Comparison of ENCODE assay signal across 22 mouse cellular contexts in the genomic region with DNA sequence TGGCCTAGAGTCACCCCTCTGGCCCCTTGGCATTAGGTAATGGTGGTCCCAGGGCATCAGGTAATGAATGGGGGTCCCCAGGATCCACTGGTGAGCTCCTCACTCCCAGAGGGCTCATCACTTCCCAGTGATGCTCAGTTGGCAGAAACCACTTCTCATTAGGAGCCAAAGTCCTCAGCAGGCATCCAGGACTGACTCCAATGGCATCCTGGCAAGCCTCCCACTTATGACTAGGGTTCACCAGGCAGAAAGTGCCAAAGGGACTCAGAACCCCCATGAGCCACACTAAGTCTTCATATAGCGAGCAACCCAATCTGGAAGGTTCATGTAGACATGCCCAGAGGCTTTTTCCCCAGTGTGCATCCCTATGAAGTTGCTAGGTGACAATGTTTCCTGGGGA.
DNase-seq lines count a peak whose midpoint lies in the region; ATAC-seq and TF ChIP-seq lines count a peak whose summit lies in the region.
"Had no signal": no experiment of that assay in that cellular context is flagged by ENCODE, and none has a peak within 500 bp of the region (broad histone marks: within the 10 kb centered on the region; RNA-seq: fewer than 3 reads in every experiment).

No protein-coding gene starts in this region.

- no peak overlapping the region for H3K4me3 ChIP-seq in kidney, adult 2 months (ENCODE audit: insufficient read depth, low read depth, low read length)
- no peak overlapping the region for H3K4me3 ChIP-seq in kidney, embryonic 16.5 days (ENCODE audit: low read length)
- H3K4me3 ChIP-seq: forebrain, embryonic 10.5 days; hindbrain, embryonic 12.5 days; liver, embryonic 15.5 days; midbrain, embryonic 15.5 days; neural tube, embryonic 12.5 days had no signal

- no peak overlapping the region for H3K4me2 ChIP-seq in kidney, embryonic 16.5 days (replicated peaks; ENCODE audit: low read depth, low read length)
- H3K4me2 ChIP-seq: hindbrain, embryonic 12.5 days; liver, embryonic 15.5 days; midbrain, embryonic 15.5 days; neural tube, embryonic 12.5 days had no signal

- 0 out of 2 replicates have a peak, but pooled peaks cover 4% of the 10 kb centered on the region for H3K9me3 ChIP-seq in kidney, embryonic 16.5 days (ENCODE audit: low read length)
- H3K9me3 ChIP-seq: forebrain, embryonic 10.5 days; hindbrain, embryonic 12.5 days; liver, embryonic 15.5 days; midbrain, embryonic 15.5 days; neural tube, embryonic 12.5 days had no signal

- WGBS in kidney, adult 2 months = 63% methylated on average over 1 of the region's 1 CpGs
- WGBS in kidney, embryonic 16.5 days = 95% methylated on average over 1 of the region's 1 CpGs

- TF ChIP-seq POLR2A in kidney, adult 2 months (IDR thresholded peaks at IDR 0.05; ENCODE audit: low read depth, low read length) = no peak

- intact Hi-C loops in heart, postnatal 25 days (cut with DNase I) = no loop called here

- H3K4me1 ChIP-seq in kidney, adult 2 months (ENCODE audit: control insufficient read depth, insufficient read depth, low read length) = peaks cover 18% of the 10 kb centered on the region
- peaks cover 15% of the 10 kb centered on the region for H3K4me1 ChIP-seq in kidney, embryonic 16.5 days (ENCODE audit: insufficient read depth, low read length)
- H3K4me1 ChIP-seq: liver, embryonic 15.5 days; midbrain, embryonic 15.5 days had no signal

- no peaks in the 10 kb centered on the region for H3K27me3 ChIP-seq in kidney, adult 2 months (replicated peaks; ENCODE audit: control insufficient read depth, insufficient read depth, low read length)
- no peaks in the 10 kb centered on the region for H3K27me3 ChIP-seq in kidney, embryonic 16.5 days (ENCODE audit: insufficient read depth, low read length)
- H3K27me3 ChIP-seq: CH12.LX; hindbrain, embryonic 12.5 days; liver, embryonic 15.5 days; midbrain, embryonic 15.5 days; neural tube, embryonic 12.5 days; Patski had no signal

- H3K9ac ChIP-seq in kidney, embryonic 16.5 days (replicated peaks; ENCODE audit: low read length) = no peak overlapping the region
- H3K9ac ChIP-seq: hindbrain, embryonic 12.5 days; liver, embryonic 15.5 days; midbrain, embryonic 15.5 days; neural tube, embryonic 12.5 days had no signal

- DNase-seq in heart, adult 11 months = peak; percentile 86
- no peak for DNase-seq in heart, postnatal 25 days (ENCODE audit: low spot score)
- DNase-seq in kidney, adult 2 months = peak; percentile 86
- DNase-seq in urinary bladder, postnatal 10 days (ENCODE audit: low spot score) = peak; percentile 5
- DNase-seq in urinary bladder, postnatal 25 days (ENCODE audit: low spot score) = no peak
- DNase-seq in right cerebral cortex, postnatal 14 days = no peak
- DNase-seq: B cell, adult 2 months; cerebellum, adult 2 months; gastrocnemius, postnatal 25 days; retina, postnatal 1 day had no signal

- no peaks in the 10 kb centered on the region for H3K36me3 ChIP-seq in kidney, adult 2 months (ENCODE audit: control insufficient read depth, insufficient read depth, low read length)
- no peaks in the 10 kb centered on the region for H3K36me3 ChIP-seq in kidney, embryonic 16.5 days (ENCODE audit: insufficient read depth, low read length)
- H3K36me3 ChIP-seq: forebrain, embryonic 10.5 days; G1E; hindbrain, embryonic 12.5 days; liver, embryonic 15.5 days; midbrain, embryonic 15.5 days; neural tube, embryonic 12.5 days had no signal

- no peak for TF ChIP-seq CTCF in kidney, adult 2 months (conservative IDR thresholded peaks at IDR 0.05; ENCODE audit: insufficient read depth, insufficient read length, low read depth, low read length)

- ATAC-seq in kidney, embryonic 16.5 days (ENCODE audit: low FRiP score, low TSS enrichment) = no peak
- ATAC-seq: forebrain, embryonic 16.5 days; intestine, postnatal 0 days; midbrain, embryonic 15.5 days; Patski had no signal

- H3K27ac ChIP-seq in kidney, adult 2 months (ENCODE audit: insufficient read depth, low read depth, low read length) = no peak overlapping the region
- no peak overlapping the region for H3K27ac ChIP-seq in kidney, embryonic 16.5 days (ENCODE audit: low read length)
- H3K27ac ChIP-seq: forebrain, embryonic 10.5 days; hindbrain, embryonic 12.5 days; liver, embryonic 15.5 days; macrophage; midbrain, embryonic 15.5 days; neural tube, embryonic 12.5 days had no signal

Comparison
In these comparisons a context has a peak if more than half of its experiments do, and no peak if none do; other contexts are left out.
1. DNase-seq: peak in heart, adult 11 months (single experiment), kidney, adult 2 months (single experiment) and urinary bladder, postnatal 10 days (single experiment); none in heart, postnatal 25 days (single experiment), urinary bladder, postnatal 25 days (single experiment) and right cerebral cortex, postnatal 14 days (single experiment).